Mouse (Mus musculus) neural tube, embryonic 15.5 days (tissue): ENCODE results near the gene Meaf6. TPM values are rescaled to one million over a fixed set of nuclear protein-coding genes. Genes with fewer than 3 reads are reported as not detected.

Source experiments
- ATAC-seq: fragments of 200-750 bp; cut with Nextera tagmentation; 2 replicates; pipeline ENCODE4 v1.8.0; 2017; ENCODE audit warnings: mild to moderate bottlenecking, moderate TSS enrichment, moderate library complexity; ENCODE audit not compliant: low FRiP score
- H3K27ac ChIP-seq: fragments of 300-500 bp; sonication (generic); replicated peaks from 2 replicates; pipeline ENCODE4 v1.5.1; 2015; ENCODE audit warnings: mild to moderate bottlenecking, inconsistent platforms
- H3K27me3 ChIP-seq: fragments of 300-500 bp; sonication (generic); replicated peaks from 2 replicates; pipeline ENCODE4 v1.6.1; 2015; ENCODE audit warnings: inconsistent platforms
- H3K36me3 ChIP-seq: fragments of 300-500 bp; sonication (generic); 2 replicates; pipeline ENCODE4 v1.6.1; 2015; ENCODE audit warnings: inconsistent platforms
- H3K4me1 ChIP-seq: fragments of 300-500 bp; sonication (generic); 2 replicates; pipeline ENCODE4 v1.6.1; 2015; ENCODE audit warnings: inconsistent platforms
- H3K4me2 ChIP-seq: fragments of 300-500 bp; sonication (generic); 2 replicates; pipeline ENCODE4 v1.6.1; 2015; ENCODE audit warnings: inconsistent platforms, mild to moderate bottlenecking, moderate library complexity
- H3K4me3 ChIP-seq: fragments of 300-500 bp; sonication (generic); replicated peaks from 2 replicates; pipeline ENCODE4 v1.5.1; 2015; ENCODE audit warnings: mild to moderate bottlenecking, inconsistent platforms
- H3K9ac ChIP-seq: fragments of 300-500 bp; sonication (generic); replicated peaks from 2 replicates; pipeline ENCODE4 v1.6.1; 2015; ENCODE audit warnings: mild to moderate bottlenecking, inconsistent platforms
- H3K9me3 ChIP-seq: fragments of 300-500 bp; sonication (generic); replicated peaks from 2 replicates; pipeline ENCODE4 v1.6.1; 2016; ENCODE audit warnings: inconsistent platforms
- WGBS: fragments of 180-500 bp; shearing (Covaris S2); methylation state at CpG from one replicate; pipeline ENCODE4 v1.1.7; 2015; ENCODE audit warnings: mixed read lengths; 5-methylcytosine and 5-hydroxymethylcytosine counted together
- polyA plus RNA-seq: library from polyadenylated mRNA; unstranded; fragments of >200 nt; fragmentation: Nextera tagmentation; extraction: Ambion mirVana; gene quantifications from 2 replicates; pipeline ENCODE4 v1.2.1, GENCODE M21; 2015

Meaf6 gene
- 141 and 164 TPM in 2 replicates for polyA plus RNA-seq

DNA sequence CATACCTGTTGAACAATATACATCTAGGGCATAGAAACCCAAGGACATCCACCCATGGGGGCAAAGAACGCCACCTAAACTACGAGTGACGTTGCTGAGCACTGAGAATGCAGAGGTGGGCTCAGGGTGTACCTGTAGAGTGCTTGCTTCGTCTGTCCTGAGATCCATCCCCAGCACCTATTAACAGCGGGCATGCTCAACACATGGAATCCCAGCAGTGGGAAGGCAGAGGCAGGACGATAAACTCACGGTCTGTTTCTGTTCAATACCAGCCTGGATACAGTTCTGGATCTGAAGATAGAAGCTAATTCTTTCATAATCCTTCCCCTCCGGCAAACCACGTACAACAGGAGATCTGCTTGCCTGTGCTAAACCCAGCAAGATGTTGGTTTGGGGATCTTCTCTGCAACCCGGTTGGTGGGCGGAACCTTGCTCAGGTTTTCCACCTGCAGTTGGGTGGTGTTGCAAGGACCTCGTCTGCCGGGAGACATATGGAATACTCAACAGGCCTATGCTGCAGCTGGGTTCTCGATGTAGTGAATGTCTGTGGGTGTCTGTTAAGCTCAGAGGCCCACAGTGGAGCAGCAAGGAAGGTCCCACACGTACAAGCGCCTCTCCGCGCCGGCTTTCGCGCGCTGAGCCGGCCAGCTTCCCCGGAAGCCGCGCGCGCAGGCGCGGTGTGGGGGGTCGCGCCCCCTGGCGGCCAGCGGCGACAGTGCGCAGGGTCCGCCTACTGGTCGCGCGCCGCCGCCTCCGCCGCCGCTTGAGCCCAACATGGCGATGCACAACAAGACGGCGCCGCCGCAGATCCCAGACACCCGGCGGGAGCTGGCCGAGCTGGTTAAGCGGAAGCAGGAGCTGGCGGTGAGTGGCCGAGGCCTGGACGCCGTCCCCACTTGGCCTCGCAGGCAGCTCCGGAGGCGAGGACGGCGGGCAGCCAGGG lies at the start of gene Meaf6:
Gene Meaf6, plus strand, starts transcription at position 732 of the 943 bp plus-strand sequence.
- H3K4me3 ChIP-seq, result peak within 1 kb of the TSS; percentile 89
- under 1% methylated on average over 63 of the region's 63 CpGs for WGBS

DNA sequence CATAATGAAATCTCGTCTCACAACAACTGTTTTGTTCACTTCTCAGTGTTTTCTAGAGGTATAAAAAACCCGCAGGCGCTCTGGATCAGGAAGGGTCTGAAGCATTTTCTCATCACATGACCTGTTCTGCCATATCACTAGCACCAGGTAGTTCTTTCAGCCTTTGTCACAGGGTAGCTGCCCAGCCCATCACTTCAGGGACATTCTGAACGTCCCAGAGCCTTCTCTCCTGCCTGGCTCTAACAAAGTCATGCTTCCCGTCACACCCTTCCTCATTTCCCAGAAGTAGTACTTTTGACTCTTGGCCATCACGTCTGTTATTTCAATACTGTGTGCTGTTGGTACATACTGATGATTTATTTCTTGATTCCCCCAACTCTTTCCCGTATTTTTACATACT lies 40.5 kb upstream of the Meaf6 start:
- Histone ChIP-seq H3K4me3 (no peak overlapping the region), H3K9ac (no peak overlapping the region), H3K27me3 (no peaks in the 10 kb centered on the region), H3K36me3 (peaks cover 94% of the 10 kb centered on the region), H3K9me3 (no peaks in the 10 kb centered on the region), H3K4me1 (no peaks in the 10 kb centered on the region), H3K4me2 (no peak overlapping the region), H3K27ac (no peak overlapping the region)
- ATAC-seq, result no peak
- WGBS, result 92% methylated on average over 7 of the region's 7 CpGs

More for the DNA sequence above, at the start of gene Meaf6:
- Histone ChIP-seq H3K9me3 (no peaks in the 10 kb centered on the region), H3K27ac (peak within 1 kb of the TSS; percentile 100), H3K36me3 (peaks cover 24% of the 10 kb centered on the region), H3K9ac (peak within 1 kb of the TSS; percentile 97), H3K4me1 (peaks cover 26% of the 10 kb centered on the region), H3K4me2 (peak within 1 kb of the TSS; percentile 86), H3K27me3 (no peaks in the 10 kb centered on the region)
- ATAC-seq, result peak; percentile 91

DNA sequence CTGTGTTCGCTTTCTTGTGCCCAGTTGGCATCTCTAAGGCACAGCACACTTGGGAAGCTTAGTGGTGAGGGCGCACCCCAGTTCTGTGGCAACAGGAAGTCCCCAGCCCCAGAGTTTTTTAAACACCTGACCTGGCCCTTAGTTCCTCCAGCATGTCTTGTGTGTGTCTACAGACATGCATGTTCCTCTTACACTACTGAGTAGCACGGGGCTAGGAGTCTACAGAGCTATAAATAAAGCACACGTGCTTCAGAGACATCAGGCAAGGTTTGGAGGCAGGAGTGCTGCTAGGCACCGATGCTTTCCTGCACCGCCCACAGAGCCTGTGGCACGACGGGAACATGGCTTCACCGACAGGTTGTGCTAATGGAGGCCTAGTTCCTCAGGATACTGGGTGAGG lies 29.5 kb upstream of the Meaf6 start:
- Histone ChIP-seq H3K9me3 (no peaks in the 10 kb centered on the region), H3K4me3 (no peak overlapping the region), H3K4me2 (no peak overlapping the region), H3K4me1 (peaks cover 5% of the 10 kb centered on the region), H3K27ac (no peak overlapping the region), H3K36me3 (peaks cover 57% of the 10 kb centered on the region), H3K27me3 (no peaks in the 10 kb centered on the region), H3K9ac (no peak overlapping the region)
- 86% methylated on average over 9 of the region's 9 CpGs for WGBS
- no peak for ATAC-seq

DNA sequence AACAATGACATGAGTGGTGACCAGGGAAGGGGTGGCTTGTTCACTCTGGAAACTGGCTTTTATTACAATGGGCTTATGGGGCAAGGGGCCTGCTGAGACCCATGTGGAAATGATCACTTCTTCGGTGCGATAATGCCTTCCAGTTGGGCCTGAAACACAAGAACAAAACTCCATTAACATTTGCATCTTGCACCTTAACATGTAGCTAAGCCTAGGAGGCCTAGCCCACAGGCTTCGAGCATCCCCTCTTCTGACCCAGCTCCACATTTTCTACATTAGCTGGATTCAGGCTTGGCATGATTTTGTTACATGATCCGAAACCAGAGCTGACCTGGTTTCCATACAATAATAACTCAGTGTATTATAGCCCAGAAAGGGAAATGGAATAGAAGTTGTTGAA lies 28.5 kb upstream of the Meaf6 start:
- no peaks in the 10 kb centered on the region for H3K27me3 ChIP-seq
- ATAC-seq, result no peak
- WGBS, result 94% methylated on average over 4 of the region's 4 CpGs

DNA sequence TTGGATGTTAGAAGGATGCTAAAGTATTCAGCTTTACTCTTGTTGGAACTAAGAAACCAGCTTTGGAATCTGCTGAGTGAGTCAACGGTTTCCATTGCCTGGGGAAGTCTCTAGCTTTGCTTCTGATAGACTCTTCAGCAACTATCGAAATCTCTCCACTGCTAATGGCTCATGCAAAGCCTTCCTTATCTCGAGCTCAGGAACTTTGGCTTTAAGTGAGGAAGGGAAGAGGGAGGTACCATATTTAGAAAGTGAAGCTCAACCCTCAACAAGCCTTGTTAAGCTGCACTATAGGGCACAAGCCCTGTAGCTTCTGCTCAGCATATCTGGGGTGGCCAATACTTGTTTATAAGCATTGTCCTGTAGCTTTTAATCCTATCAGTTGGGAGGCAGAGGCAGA lies 27.7 kb upstream of the Meaf6 start:
- H3K4me2 ChIP-seq, result no peak overlapping the region
- 56% methylated on average over 3 of the region's 3 CpGs for WGBS
- 0 out of 2 replicates have a peak overlapping the region, but pooled peaks have one; percentile 13 for H3K27ac ChIP-seq
- ATAC-seq, result no peak
- H3K9ac ChIP-seq, result no peak overlapping the region
- no peaks in the 10 kb centered on the region for H3K27me3 ChIP-seq
- H3K36me3 ChIP-seq, result peaks cover 40% of the 10 kb centered on the region
- peaks cover 5% of the 10 kb centered on the region for H3K4me1 ChIP-seq
- H3K9me3 ChIP-seq, result no peaks in the 10 kb centered on the region
- H3K4me3 ChIP-seq, result no peak overlapping the region

More for the DNA sequence above, 28.5 kb upstream of the Meaf6 start:
- Histone ChIP-seq H3K9ac (no peak overlapping the region), H3K4me2 (no peak overlapping the region), H3K36me3 (peaks cover 48% of the 10 kb centered on the region), H3K9me3 (no peaks in the 10 kb centered on the region), H3K27ac (no peak overlapping the region), H3K4me1 (peaks cover 5% of the 10 kb centered on the region), H3K4me3 (no peak overlapping the region)

DNA sequence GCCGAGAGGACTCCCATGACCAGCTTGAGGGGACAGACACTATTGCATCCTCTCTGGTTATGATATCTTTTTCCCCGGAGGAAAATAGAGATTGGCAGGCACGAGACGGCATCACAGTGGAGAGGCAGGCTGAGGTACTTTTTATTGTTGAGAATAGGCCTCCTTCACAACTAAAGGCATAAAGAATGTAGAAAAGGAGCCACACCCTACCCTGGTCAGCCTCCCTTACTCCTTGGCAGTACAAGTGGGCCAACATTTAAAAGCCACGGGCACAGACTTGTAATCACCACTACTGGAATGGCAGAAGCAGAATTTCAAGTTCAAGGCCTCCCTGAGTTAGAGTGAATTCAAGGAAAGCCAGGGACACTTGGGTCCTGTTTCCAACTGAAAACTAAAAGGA lies 26.9 kb upstream of the Meaf6 start:
- H3K9ac ChIP-seq, result no peak overlapping the region
- 49% methylated on average over 5 of the region's 5 CpGs for WGBS
- ATAC-seq, result no peak
- H3K36me3 ChIP-seq, result peaks cover 32% of the 10 kb centered on the region
- H3K4me2 ChIP-seq, result no peak overlapping the region
- H3K27me3 ChIP-seq, result no peaks in the 10 kb centered on the region
- no peak overlapping the region for H3K4me3 ChIP-seq
- no peaks in the 10 kb centered on the region for H3K9me3 ChIP-seq
- no peak overlapping the region for H3K27ac ChIP-seq
- peaks cover 5% of the 10 kb centered on the region for H3K4me1 ChIP-seq

DNA sequence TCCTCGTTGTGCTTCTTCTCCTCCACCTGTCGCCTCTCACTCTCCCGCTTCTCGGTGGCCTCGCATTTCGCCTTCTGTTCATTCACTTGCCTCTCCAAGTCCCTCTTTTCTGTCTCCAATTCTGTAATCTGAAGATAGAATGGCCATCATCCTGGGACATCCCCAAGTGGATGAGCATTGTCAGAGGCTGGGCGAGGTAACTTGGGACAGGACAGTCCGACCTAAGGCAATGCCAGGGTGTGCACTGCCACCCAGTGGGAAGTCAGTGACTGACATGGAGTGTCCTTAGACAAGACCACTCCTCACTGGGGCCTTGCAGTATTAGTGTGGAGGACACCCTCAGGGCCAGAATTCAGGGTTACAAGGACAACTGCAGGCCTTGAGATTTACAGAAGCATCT lies 25.9 kb upstream of the Meaf6 start:
- Histone ChIP-seq H3K27ac (no peak overlapping the region), H3K9ac (no peak overlapping the region), H3K4me2 (peak overlapping the region; percentile 52), H3K4me3 (peak overlapping the region; percentile 10; the same call in 1 of the 2 replicates), H3K27me3 (no peaks in the 10 kb centered on the region), H3K4me1 (peaks cover 5% of the 10 kb centered on the region), H3K36me3 (peaks cover 22% of the 10 kb centered on the region), H3K9me3 (no peaks in the 10 kb centered on the region)
- 2% methylated on average over 8 of the region's 8 CpGs for WGBS
- peak; percentile 79 for ATAC-seq

DNA sequence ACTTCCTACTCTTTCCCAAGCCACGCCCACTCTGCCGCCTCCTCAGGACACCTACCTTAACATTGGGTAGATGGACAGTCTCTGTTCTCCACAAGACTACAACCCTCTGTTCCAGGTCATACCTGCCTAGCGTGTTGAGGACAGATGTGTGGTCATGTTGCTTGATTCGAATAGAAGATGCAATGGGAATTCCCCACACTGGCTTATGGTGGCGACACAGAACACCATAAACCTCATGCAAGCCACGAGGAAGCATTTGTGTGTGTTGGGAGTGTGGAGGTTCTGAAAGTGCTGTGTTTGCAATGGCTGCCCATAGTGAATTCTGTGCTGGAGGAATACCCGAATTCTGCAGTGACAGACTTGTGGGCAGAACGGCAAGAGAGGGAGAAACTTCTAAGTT lies 21.1 kb upstream of the Meaf6 start:
- no peaks in the 10 kb centered on the region for H3K27me3 ChIP-seq
- no peak overlapping the region for H3K9ac ChIP-seq
- peaks cover 24% of the 10 kb centered on the region for H3K4me1 ChIP-seq
- H3K4me3 ChIP-seq, result no peak overlapping the region
- no peak overlapping the region for H3K4me2 ChIP-seq
- H3K9me3 ChIP-seq, result no peaks in the 10 kb centered on the region
- WGBS, result 80% methylated on average over 8 of the region's 8 CpGs
- ATAC-seq, result no peak
- H3K36me3 ChIP-seq, result peaks cover 1% of the 10 kb centered on the region
- no peak overlapping the region for H3K27ac ChIP-seq

DNA sequence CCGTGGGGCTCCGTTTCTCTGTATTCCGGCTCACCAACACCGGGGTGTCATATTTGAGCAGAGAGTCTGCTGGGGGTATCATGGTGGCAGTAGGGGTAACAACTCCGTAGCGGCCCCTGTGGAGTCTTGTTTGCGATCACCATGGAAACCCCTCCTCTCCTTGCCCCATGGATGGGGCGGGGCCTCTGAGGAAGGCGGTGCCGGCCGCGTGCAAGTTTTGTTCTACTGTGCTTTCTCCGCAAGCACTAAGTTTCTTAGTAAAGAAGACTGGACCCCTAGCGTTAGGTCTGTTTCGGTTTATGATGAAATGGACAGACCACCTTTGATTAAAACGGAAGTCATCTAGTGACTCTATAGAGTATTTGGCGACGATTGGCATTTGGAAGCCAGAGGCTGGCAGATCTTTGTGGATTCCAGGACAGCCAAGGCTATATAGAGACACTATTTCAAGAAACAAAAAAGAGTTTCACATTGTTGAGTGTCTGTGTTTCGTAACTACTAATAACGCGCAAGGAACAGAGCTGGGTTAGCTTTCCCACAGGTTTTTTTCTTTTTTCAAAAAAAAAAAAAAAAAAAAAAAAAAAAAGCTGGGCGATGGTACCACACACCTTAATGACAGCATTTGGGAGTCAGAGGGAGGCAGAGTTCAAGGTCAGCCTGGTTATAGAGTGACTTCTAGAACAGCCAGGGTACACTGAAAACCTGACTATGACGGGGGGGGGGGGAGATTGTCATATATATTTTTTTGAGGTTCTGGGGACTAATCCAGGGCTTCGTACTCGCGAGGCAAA lies 19.2 kb upstream of the Meaf6 start, which contains the start of gene Dnali1:
Gene Dnali1, minus strand, starts transcription at position 187 of the 791 bp plus-strand sequence.
- H3K4me2 ChIP-seq, result peak within 1 kb of the TSS; percentile 92
- no peaks in the 10 kb centered on the region for H3K9me3 ChIP-seq
- H3K4me3 ChIP-seq, result peak within 1 kb of the TSS; percentile 86
- peak within 1 kb of the TSS; percentile 82 for H3K9ac ChIP-seq
- peaks cover 25% of the 10 kb centered on the region for H3K4me1 ChIP-seq
- peaks cover 20% of the 10 kb centered on the region for H3K36me3 ChIP-seq
- 2% methylated on average over 26 of the region's 26 CpGs for WGBS
- H3K27me3 ChIP-seq, result no peaks in the 10 kb centered on the region
- H3K27ac ChIP-seq, result peak within 1 kb of the TSS; percentile 66
- ATAC-seq, result peak; percentile 34; the same call in 1 of the 2 replicates

DNA sequence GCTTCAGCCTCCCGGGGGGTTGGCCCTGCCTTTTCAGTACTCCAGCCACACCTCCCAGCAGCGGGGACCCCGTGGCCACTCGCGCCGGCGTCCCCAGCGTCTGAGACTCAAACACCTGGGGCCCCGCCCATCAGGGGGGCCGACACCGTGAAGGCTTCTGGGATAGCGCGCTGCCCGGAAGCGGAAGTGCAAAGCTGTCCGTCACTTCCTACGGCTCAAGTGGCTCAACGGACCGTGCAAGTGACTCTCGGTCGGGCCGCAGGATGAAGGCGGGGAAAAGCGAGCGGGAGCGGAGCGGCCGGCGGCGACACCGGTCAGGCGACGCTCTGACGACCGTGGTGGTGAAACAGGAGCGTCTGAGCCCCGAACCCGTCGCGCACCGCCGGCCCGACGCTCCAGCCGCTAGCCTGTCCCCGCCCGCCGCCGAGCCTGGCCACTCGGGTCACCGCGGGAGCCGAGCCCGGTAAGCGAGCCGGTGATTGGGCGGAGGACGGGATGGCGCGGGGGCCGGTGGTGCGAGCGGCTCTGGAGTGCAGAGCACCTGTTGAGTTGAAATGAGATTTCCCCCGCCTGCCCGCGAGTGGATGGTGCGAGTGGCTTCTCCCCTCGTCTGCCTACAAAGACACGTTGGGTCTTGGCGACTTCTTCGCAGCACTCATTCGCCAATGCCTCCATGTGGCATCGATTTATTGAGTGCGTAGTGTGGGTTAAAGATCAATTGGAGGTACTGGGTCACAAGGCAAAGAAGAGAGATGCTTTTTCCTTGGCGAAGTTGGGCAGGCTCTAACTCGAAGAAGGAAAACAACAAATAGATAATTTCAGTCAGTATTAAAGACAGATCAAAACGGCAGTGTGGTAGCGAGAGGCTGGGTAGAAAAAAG lies 18.2 kb upstream of the Meaf6 start, which contains the start of gene Snip1:
Gene Snip1, plus strand, starts transcription at position 183 of the 881 bp plus-strand sequence.
- ATAC-seq, result peak; percentile 91
- WGBS, result 1% methylated on average over 76 of the region's 78 CpGs
- H3K4me3 ChIP-seq, result peak within 1 kb of the TSS; percentile 86
- H3K27me3 ChIP-seq, result no peaks in the 10 kb centered on the region
- H3K9ac ChIP-seq, result peak within 1 kb of the TSS; percentile 82
- H3K36me3 ChIP-seq, result peaks cover 30% of the 10 kb centered on the region
- H3K27ac ChIP-seq, result peak within 1 kb of the TSS; percentile 66
- H3K9me3 ChIP-seq, result no peaks in the 10 kb centered on the region
- peaks cover 25% of the 10 kb centered on the region for H3K4me1 ChIP-seq
- H3K4me2 ChIP-seq, result peak within 1 kb of the TSS; percentile 92

DNA sequence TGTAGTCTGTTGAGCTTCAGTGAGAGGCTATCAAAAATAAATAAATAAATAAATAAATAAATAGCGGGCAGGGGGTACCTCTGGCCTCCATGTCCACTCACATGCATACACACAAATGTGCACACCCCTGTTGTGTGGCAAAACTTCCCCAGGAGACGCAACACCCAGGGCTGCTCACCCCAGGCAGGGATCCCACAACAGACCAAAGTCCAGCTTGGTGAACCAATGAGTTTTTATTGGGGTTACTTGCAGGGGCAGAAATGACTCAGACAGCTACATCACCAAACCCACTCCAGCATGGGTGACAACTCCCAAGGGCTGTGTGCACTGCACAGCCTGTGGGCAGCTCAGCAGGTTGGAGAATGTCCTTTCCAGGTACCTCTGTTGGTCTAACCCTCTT lies 7.2 kb upstream of the Meaf6 start:
- no peak for ATAC-seq
- H3K4me3 ChIP-seq, result no peak overlapping the region
- H3K36me3 ChIP-seq, result peaks cover 37% of the 10 kb centered on the region
- H3K4me2 ChIP-seq, result no peak overlapping the region
- no peaks in the 10 kb centered on the region for H3K4me1 ChIP-seq
- H3K27me3 ChIP-seq, result no peaks in the 10 kb centered on the region
- no peak overlapping the region for H3K27ac ChIP-seq
- WGBS, result 91% methylated on average over 2 of the region's 2 CpGs
- H3K9me3 ChIP-seq, result no peaks in the 10 kb centered on the region
- H3K9ac ChIP-seq, result no peak overlapping the region
